Mouse (Mus musculus) forebrain, embryonic 10.5 days (tissue): ENCODE measurements at regions not wholly inside any gene's neighbourhood (a gene's known extent, or its start where the extent isn't known, plus 50 kb on each side); places are given as distances from the start of the nearest gene placed in this dataset.

Experiments used
- DNase-seq: peaks from one replicate; pipeline ENCODE4 v3.0.0-alpha.2; 2017; ENCODE audit warnings: low spot score; ENCODE audit errors: extremely low spot score
- H3K27ac ChIP-seq: fragments of 300-500 bp; sonication (generic); 2 replicates; pipeline ENCODE4 v1.5.1; 2016; ENCODE audit warnings: mild to moderate bottlenecking
- H3K27me3 ChIP-seq: fragments of 300-500 bp; sonication (generic); 2 replicates; pipeline ENCODE4 v1.6.1; 2016; ENCODE audit warnings: mild to moderate bottlenecking; ENCODE audit not compliant: poor library complexity, severe bottlenecking
- H3K36me3 ChIP-seq: fragments of 300-500 bp; sonication (generic); replicated peaks from 2 replicates; pipeline ENCODE4 v1.6.1; 2016; ENCODE audit warnings: mild to moderate bottlenecking, moderate library complexity
- H3K4me1 ChIP-seq: fragments of 300-500 bp; sonication (generic); 2 replicates; pipeline ENCODE4 v1.6.1; 2016
- H3K4me3 ChIP-seq: fragments of 300-500 bp; sonication (generic); 2 replicates; pipeline ENCODE4 v1.5.1; 2016; ENCODE audit warnings: mild to moderate bottlenecking, moderate library complexity
- H3K9me3 ChIP-seq: fragments of 300-500 bp; sonication (generic); 2 replicates; pipeline ENCODE4 v1.6.1; 2016; ENCODE audit warnings: mild to moderate bottlenecking, moderate library complexity
- WGBS: fragments of 180-500 bp; shearing (Covaris S2); methylation state at CpG from one replicate; pipeline ENCODE4 v1.1.7; 2016; 5-methylcytosine and 5-hydroxymethylcytosine counted together

DNA sequence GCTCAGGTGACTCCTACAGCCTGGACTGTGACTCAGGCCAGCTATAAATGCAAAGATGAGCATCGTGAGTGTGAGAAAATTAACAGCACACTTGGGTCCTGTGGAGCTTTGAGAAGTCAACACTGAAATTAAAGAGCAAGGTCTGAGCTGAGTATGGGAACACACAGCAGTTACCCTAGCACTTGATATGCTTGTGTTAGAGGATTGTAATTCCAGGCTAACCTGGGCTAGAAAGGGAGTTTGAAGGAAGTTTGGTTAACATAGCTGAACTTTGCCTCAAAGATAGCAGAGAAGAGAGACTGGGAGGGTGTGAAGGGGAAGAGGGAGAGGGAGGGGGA lies 694.4 kb downstream of the Inhba start:
- no peaks in the 10 kb centered on the region for H3K27me3 ChIP-seq
- H3K36me3 ChIP-seq: no peaks in the 10 kb centered on the region
- no peaks in the 10 kb centered on the region for H3K9me3 ChIP-seq
- WGBS: 66% methylated on average over 1 of the region's 1 CpGs
- H3K27ac ChIP-seq: 0 out of 2 replicates have a peak overlapping the region, but pooled peaks have one; percentile 20
- H3K4me3 ChIP-seq: no peak overlapping the region
- no peak for DNase-seq
- H3K4me1 ChIP-seq: peaks cover 6% of the 10 kb centered on the region; the same call in 1 of the 2 replicates

DNA sequence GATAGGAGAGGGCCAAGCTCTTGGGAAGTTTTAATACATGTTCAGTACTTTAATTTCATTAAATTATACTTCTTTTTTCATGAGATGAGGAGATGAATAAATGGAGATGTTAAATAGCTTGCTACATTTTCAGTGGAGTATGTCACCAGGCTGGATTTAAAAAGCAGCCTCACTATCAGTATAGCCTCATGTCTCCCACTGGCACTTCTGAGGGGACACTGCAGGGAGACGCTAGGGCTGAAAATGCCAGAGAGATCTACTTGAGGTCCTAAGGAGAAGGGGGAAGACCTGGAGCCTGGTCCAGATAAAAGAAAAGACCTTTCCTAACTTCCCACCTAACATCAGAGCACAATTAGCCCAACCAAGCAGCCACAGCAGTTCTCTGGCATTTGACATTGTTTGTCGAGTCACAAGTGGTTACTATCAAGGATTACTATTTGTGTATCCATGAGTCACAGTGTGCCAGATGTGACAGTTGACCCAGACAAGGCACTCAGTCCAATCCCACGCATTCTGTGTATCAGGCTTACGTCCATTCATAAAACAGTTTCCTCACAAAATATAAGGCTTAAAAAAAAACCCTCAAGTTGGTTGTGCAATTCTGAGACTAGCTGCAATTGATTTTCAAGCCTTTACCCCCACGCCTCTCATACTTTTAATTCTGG lies 703.8 kb downstream of the Inhba start:
- no peaks in the 10 kb centered on the region for H3K27me3 ChIP-seq
- no peaks in the 10 kb centered on the region for H3K36me3 ChIP-seq
- H3K27ac ChIP-seq: no peak overlapping the region
- peaks cover 6% of the 10 kb centered on the region; the same call in 1 of the 2 replicates for H3K4me1 ChIP-seq
- DNase-seq: no peak
- no peak overlapping the region for H3K4me3 ChIP-seq
- WGBS: 72% methylated on average over 5 of the region's 5 CpGs
- H3K9me3 ChIP-seq: no peaks in the 10 kb centered on the region

DNA sequence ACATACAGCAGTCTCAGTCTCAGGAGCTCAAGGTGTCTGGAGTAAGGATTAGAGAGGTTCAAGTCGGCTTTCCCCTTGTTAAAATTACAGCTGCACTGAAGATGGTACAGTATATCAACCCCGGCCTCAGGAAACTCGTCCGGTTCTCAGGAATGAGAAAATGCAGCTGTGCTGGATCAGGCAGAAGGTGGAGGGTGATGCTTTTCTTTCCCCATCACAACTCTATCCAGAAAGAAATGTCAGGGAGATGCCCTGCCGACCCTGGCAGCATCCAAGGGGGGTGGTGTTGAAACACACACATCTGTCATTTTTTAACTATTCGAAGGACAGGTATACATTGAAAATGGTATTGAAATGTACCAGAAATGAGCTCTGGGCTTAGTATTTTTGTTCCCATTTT lies 704.7 kb downstream of the Inhba start:
- DNase-seq: no peak
- no peaks in the 10 kb centered on the region for H3K36me3 ChIP-seq
- WGBS: 72% methylated on average over 6 of the region's 6 CpGs
- no peak overlapping the region for H3K4me3 ChIP-seq
- no peak overlapping the region for H3K27ac ChIP-seq
- peaks cover 6% of the 10 kb centered on the region; the same call in 1 of the 2 replicates for H3K4me1 ChIP-seq
- H3K9me3 ChIP-seq: no peaks in the 10 kb centered on the region
- H3K27me3 ChIP-seq: no peaks in the 10 kb centered on the region

DNA sequence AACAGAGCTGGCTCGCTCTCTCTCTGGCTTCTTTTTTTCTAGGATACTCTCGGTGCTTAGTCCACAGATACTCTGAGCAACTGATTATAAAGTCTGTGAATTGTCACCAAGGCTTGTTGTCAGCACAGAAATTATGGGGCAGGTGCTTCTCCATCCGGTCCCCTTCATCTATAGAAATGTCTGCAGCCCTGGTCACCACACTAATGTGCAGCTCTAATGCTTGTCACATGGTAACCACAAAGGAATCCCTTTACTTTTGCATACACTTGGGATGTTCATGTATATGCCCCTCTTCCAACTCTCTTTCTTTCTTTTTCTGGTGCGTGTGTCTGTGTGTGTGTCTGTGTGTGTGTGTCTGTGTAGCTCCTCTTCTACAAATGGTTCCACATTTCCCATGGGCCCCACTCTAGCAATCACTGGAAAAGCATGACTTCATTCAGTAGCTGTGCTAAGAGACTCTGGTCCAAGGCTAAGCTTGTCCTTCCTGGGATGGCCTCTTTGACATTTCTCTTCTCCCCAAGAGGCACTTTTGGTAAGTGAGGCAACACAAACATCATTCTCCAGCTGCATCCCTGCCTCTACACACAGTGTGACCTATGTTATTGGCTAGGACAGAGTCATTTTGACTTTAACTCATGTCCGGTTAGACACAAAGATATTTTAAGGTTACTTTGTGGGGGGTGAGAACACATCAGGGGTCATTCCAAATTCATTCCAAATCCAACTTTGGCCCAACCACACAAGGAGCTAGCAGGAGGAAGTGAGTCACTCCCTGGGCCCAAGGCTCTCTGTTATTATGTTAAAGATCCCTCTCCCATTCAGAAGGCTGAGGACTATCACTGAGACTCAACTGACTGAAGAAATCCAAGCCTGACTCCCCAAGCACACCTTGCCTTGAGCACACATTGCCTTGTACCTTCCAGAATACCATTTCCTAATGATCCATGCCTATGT lies 705.4 kb downstream of the Inhba start:
- Histone ChIP-seq H3K9me3 (no peaks in the 10 kb centered on the region), H3K4me3 (no peak overlapping the region), H3K27me3 (no peaks in the 10 kb centered on the region), H3K4me1 (peaks cover 6% of the 10 kb centered on the region; the same call in 1 of the 2 replicates), H3K27ac (no peak overlapping the region), H3K36me3 (no peaks in the 10 kb centered on the region)
- 84% methylated on average over 5 of the region's 5 CpGs for WGBS
- DNase-seq: no peak

DNA sequence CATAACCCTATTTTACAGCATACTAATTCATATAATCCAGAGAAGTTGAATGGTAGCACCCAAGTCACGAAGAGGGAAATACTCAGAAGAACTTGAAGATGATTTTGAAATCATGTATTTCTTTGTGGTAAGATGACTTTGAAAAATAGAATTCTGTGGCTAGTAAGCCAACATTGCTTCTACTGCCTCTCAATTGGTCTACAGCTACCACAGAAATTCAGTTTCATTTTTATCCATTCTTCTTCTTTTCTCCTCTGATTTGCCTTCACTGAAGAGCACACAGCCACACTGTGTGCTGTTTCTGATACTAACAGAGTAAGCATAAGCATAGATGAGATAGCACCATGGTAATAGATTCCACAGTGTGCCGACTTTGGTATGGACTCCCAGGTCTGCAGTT lies 708.4 kb downstream of the Inhba start:
- WGBS: 87% methylated on average over 2 of the region's 2 CpGs
- DNase-seq: no peak
- H3K36me3 ChIP-seq: no peaks in the 10 kb centered on the region

DNA sequence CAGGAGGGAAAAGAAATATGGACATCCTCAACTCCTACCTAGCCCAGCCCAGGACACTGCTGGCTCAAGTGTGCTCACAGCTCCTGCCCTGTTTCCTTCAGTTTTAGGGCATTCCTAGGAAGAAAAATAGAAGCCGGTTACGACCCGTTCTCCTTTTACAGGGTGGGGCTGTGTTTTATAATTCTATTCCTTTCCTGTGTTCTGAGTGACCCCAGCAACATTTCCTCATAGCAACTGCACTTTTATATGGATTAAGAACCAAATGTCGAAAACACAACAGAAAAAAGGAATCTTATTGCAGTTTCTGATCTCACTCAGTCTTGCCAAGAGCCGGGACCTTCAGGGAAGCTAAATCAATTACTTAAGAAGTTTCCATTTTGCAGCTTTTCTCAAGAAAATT lies 713.7 kb downstream of the Inhba start:
- no peaks in the 10 kb centered on the region for H3K4me1 ChIP-seq
- H3K36me3 ChIP-seq: no peaks in the 10 kb centered on the region
- no peak overlapping the region for H3K27ac ChIP-seq
- WGBS: 92% methylated on average over 5 of the region's 5 CpGs
- no peak for DNase-seq
- no peaks in the 10 kb centered on the region for H3K9me3 ChIP-seq
- no peaks in the 10 kb centered on the region for H3K27me3 ChIP-seq
- H3K4me3 ChIP-seq: no peak overlapping the region

More for the DNA sequence above, 708.4 kb downstream of the Inhba start:
- Histone ChIP-seq H3K4me3 (no peak overlapping the region), H3K9me3 (no peaks in the 10 kb centered on the region), H3K4me1 (peaks cover 6% of the 10 kb centered on the region; the same call in 1 of the 2 replicates), H3K27me3 (no peaks in the 10 kb centered on the region), H3K27ac (no peak overlapping the region)

DNA sequence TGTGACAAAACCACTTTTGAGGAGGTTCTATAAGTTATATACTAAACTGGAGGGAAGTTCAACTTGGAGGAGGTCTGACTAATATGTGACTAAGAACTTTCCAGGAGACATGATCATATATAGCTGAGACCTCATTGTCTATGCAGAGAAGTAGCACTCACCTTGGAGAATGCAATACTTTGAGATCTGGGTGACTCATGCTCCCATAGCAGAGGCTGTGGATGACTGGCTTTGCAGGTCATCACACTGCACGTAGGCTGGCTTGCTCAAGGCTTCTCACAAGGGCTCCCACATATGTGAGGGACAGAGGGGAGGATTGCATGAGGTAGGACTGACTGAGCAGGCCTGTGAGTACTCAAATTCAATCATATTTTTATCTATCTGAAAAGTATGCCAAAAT lies 726.7 kb downstream of the Inhba start:
- Histone ChIP-seq H3K9me3 (no peaks in the 10 kb centered on the region), H3K36me3 (no peaks in the 10 kb centered on the region), H3K4me3 (no peak overlapping the region), H3K27me3 (no peaks in the 10 kb centered on the region), H3K27ac (no peak overlapping the region), H3K4me1 (no peaks in the 10 kb centered on the region)
- no peak for DNase-seq
- WGBS: 81% methylated on average over 1 of the region's 1 CpGs

DNA sequence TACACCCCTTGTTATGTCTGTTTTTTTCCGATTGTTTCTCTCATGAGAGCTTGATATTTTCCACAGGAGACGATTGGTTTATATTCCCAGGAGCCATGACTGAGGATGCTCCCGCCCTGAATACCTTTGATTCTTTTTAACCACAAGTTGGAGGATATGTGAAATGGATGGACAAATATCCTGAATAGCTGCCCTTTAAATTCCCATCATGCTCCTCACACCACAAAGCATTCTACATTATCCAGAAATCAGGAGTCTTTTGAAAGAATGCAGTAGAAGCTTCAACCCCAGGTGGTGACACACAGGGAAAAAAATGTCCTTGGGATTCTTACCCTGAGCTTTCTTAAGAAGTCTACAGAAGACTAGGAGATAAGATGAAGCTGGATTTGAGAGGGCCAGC lies 727.9 kb downstream of the Inhba start:
- Histone ChIP-seq H3K27me3 (no peaks in the 10 kb centered on the region), H3K4me1 (no peaks in the 10 kb centered on the region), H3K4me3 (no peak overlapping the region), H3K9me3 (no peaks in the 10 kb centered on the region), H3K36me3 (no peaks in the 10 kb centered on the region), H3K27ac (no peak overlapping the region)
- 86% methylated on average over 3 of the region's 3 CpGs for WGBS
- no peak for DNase-seq

DNA sequence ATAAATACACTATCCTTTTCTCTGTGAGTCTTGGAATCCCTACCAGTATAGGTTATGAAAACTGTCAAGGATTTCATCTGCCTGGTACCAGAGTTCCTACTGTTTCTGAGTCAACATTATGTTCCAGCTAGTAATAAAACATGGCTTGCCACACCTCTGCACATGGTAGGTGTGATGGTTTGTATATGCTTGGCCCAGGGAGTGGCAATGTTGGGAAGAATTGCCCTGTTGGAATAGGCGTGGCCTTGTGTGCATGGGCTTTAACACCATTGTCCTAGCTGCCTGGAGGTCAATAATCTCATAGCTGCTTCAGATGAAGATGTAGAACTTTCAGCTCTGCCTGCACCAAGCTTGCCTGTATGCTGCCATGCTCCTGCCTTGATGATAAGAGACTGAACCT lies 732.6 kb downstream of the Inhba start:
- WGBS: 89% methylated on average over 1 of the region's 1 CpGs
- no peaks in the 10 kb centered on the region for H3K4me1 ChIP-seq
- no peak for DNase-seq
- no peaks in the 10 kb centered on the region for H3K36me3 ChIP-seq
- H3K9me3 ChIP-seq: no peaks in the 10 kb centered on the region
- no peak overlapping the region for H3K27ac ChIP-seq
- H3K4me3 ChIP-seq: no peak overlapping the region
- no peaks in the 10 kb centered on the region for H3K27me3 ChIP-seq

DNA sequence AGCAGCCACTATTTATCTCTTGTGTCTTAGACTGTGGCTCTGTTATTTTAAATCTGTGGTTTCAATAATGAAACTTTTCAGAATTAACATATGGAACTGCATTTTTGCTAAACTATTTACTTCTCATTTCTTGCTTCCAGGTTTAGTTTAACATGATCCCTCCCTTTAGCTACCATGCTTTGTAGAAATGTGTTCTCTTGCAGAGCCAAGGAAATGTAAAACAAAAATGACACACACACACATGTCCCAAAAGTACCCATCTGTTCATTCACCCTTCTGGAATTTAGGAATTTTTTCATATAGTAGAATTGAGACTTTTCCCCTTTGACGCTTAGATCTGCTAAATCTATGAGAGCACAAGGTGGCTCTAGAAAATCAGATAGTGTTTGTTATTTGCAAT lies 734.0 kb downstream of the Inhba start:
- Histone ChIP-seq H3K4me1 (no peaks in the 10 kb centered on the region), H3K9me3 (no peaks in the 10 kb centered on the region), H3K27me3 (no peaks in the 10 kb centered on the region), H3K36me3 (no peaks in the 10 kb centered on the region), H3K27ac (no peak overlapping the region), H3K4me3 (no peak overlapping the region)
- 95% methylated on average over 1 of the region's 1 CpGs for whole genome bisulfite sequencing
- DNase-seq: no peak

DNA sequence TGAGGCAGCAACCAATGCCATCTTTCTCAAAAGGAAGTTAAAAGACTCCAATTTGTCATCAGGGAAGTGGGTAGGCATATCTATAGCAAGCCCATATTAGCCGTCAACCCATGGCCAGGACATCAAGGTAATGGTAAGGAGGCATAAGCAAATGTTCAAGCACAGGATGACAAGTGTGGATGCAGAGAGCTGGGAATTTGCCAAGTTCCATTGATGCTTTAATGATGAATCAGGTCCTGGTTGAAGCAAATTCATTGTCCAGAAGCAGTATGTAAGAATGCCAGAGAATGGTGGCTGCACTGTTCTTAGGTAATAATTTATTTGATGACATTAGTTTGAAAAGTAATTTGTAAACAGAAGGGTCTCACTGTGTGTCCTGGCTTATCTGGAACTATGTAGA lies 734.8 kb downstream of the Inhba start:
- no peaks in the 10 kb centered on the region for H3K27me3 ChIP-seq
- no peak for DNase-seq
- WGBS: 88% methylated on average over 1 of the region's 1 CpGs

DNA sequence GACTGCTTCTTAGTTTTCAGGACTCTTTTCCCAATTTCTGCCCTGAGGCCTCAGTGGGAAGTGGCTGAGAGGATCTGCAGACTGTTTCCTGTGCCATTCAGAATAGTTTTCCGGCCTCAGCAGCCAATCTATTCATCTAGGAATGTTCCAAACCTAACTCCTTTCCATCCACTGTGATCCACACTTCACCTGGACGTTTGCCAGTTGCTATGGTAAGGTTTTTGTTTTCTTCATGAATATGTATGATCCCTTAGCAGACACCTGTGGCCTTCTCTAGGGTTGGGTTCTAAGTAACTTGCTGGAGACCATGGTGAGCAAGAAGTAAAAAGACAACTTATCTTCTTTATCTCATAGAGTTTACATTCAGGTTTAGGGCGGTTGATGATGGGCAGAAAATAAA lies 744.6 kb downstream of the Inhba start:
- no peak for DNase-seq
- Histone ChIP-seq H3K4me3 (no peak overlapping the region), H3K27ac (no peak overlapping the region), H3K4me1 (no peaks in the 10 kb centered on the region; the same call in 1 of the 2 replicates), H3K36me3 (no peaks in the 10 kb centered on the region), H3K27me3 (no peaks in the 10 kb centered on the region), H3K9me3 (no peaks in the 10 kb centered on the region)
- WGBS: 65% methylated on average over 3 of the region's 3 CpGs

More for the DNA sequence above, 734.8 kb downstream of the Inhba start:
- Histone ChIP-seq H3K36me3 (no peaks in the 10 kb centered on the region), H3K4me3 (no peak overlapping the region), H3K9me3 (no peaks in the 10 kb centered on the region), H3K4me1 (no peaks in the 10 kb centered on the region), H3K27ac (no peak overlapping the region)

DNA sequence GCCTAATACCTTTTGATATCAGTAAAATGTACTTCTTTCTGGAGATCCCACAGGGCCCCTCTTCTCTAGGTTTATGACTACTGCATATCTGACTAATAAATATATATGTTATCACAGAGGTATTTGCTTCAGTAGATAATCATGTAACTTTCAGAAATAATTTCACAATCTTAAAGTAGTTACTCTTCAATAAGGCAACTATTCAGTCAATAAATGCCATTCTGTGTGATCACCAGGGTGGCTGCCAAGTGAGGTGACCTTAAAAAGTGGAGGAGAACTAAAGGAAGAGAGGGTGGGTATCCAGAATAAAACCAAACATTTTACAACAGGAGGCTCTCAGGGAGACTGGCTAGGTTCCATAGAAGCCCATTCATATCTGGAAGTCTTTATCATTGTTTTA lies 748.4 kb downstream of the Inhba start:
- Histone ChIP-seq H3K4me3 (no peak overlapping the region), H3K4me1 (peaks cover 17% of the 10 kb centered on the region), H3K27ac (no peak overlapping the region)

More for the DNA sequence above, 748.4 kb downstream of the Inhba start:
- no peak for DNase-seq
- no peaks in the 10 kb centered on the region for H3K9me3 ChIP-seq
- H3K27me3 ChIP-seq: no peaks in the 10 kb centered on the region
- no peaks in the 10 kb centered on the region for H3K36me3 ChIP-seq
